ENCODE assay signal across 8 mouse cellular contexts in the genomic region with DNA sequence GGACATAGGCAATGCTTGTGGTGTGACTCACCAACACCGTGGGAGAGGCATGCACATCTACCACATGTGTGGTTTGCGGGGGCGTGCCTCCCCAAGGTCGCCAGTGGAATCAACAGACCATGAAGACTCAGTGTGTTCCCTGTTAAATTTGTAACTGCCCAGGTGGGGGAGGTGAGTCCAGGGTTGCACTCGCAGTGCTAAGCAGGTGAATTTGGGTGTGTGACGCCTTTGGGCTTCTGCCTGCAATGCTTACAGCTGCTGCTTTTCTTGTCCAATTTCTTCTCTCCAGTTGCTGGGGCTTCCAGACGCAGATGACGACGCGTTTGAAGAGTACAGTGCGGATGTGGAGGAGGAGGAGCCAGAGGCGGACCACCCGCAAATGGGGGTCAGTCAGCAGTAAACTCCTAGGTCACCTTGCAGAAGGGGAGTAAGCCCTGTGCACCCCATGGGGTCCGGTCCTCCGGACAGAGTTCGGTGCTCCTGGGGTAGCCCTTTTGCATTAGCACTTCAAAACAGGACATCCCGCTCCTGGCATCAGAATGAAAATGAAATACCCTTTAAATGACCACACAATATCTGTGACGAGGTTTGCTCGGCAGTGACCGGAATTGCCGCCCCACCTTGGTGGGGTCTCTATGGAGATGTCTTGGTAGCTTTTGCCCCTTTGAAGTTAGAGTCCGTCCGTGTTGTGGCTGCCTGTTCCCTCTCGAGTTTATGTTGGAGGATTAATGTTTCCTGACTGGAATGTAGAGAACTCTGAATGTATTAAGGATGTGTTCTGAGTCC. TPM values are rescaled to one million over a fixed set of nuclear protein-coding genes. Genes with fewer than 3 reads are reported as not detected.
DNase-seq lines count a peak whose midpoint lies in the region; ATAC-seq and TF ChIP-seq lines count a peak whose summit lies in the region.

No protein-coding gene starts in this region.

- H3K9me3 ChIP-seq in heart, postnatal 0 days (replicated peaks; ENCODE audit: control insufficient read depth, low read length), result no peaks in the 10 kb centered on the region
- H3K9me3 ChIP-seq in midbrain, embryonic 16.5 days (replicated peaks; ENCODE audit: control insufficient read depth, low read length, poor library complexity, severe bottlenecking), result no peaks in the 10 kb centered on the region

- peak; percentile 58 for ATAC-seq in common myeloid progenitor, adult 5-6 weeks (replicated peaks; ENCODE audit: low read depth, poor library complexity, severe bottlenecking)
- ATAC-seq in heart, postnatal 0 days (ENCODE audit: insufficient read depth, low read depth), result peak; percentile 17; the same call in 1 of the 2 replicates
- ATAC-seq in midbrain, embryonic 16.5 days, result peak; percentile 46

- H3K27me3 ChIP-seq in heart, postnatal 0 days (ENCODE audit: control insufficient read depth, insufficient read depth, low read length), result peaks cover under 1% of the 10 kb centered on the region; the same call in 1 of the 2 replicates
- no peaks in the 10 kb centered on the region for H3K27me3 ChIP-seq in midbrain, embryonic 16.5 days (ENCODE audit: control insufficient read depth, insufficient read depth, low read depth, low read length)

- peaks cover 6% of the 10 kb centered on the region; the same call in 1 of the 2 replicates for H3K4me1 ChIP-seq in heart, postnatal 0 days (ENCODE audit: control insufficient read depth, insufficient read depth)
- H3K4me1 ChIP-seq in midbrain, embryonic 16.5 days (ENCODE audit: control insufficient read depth, insufficient read depth, low read length), result peaks cover 13% of the 10 kb centered on the region

- TF ChIP-seq CTCF in heart, postnatal 0 days (IDR thresholded peaks at IDR 0.05; ENCODE audit: low read depth), result no peak

- peak overlapping the region; percentile 35 for H3K9ac ChIP-seq in heart, postnatal 0 days (replicated peaks; ENCODE audit: low read depth, low read length)
- peak overlapping the region; percentile 54 for H3K9ac ChIP-seq in midbrain, embryonic 16.5 days (ENCODE audit: low read depth, low read length)

- DNase-seq in right cerebral cortex, adult 2 months (ENCODE audit: low spot score in 2 of 2), result peak; percentile 43 to 53
- DNase-seq in right cerebral cortex, postnatal 4 days, result no peak
- no peak for DNase-seq in heart, postnatal 0 days (ENCODE audit: low spot score)
- peak; percentile 57 to 71 for DNase-seq in kidney, postnatal 4 days
- no peak for DNase-seq in cerebellum, adult 9-10 months
- no peak for DNase-seq in urinary bladder, postnatal 10 days (ENCODE audit: low spot score)

- 6% methylated on average over 24 of the region's 24 CpGs for WGBS in heart, postnatal 0 days
- 8% methylated on average over 24 of the region's 24 CpGs for WGBS in midbrain, embryonic 16.5 days

- H3K27ac ChIP-seq in heart, postnatal 0 days (ENCODE audit: low read depth), result no peak overlapping the region
- H3K27ac ChIP-seq in midbrain, embryonic 16.5 days (ENCODE audit: low read length), result no peak overlapping the region; the same call in 1 of the 2 replicates

- TF ChIP-seq EP300 in heart, postnatal 0 days (IDR thresholded peaks at IDR 0.05; ENCODE audit: low read depth), result no peak

- H3K4me2 ChIP-seq in heart, postnatal 0 days (ENCODE audit: low read depth, low read length), result peak overlapping the region; percentile 88
- peak overlapping the region; percentile 80 for H3K4me2 ChIP-seq in midbrain, embryonic 16.5 days (ENCODE audit: low read length)

- peak overlapping the region; percentile 46 for H3K4me3 ChIP-seq in heart, postnatal 0 days (ENCODE audit: low read depth, low read length)
- H3K4me3 ChIP-seq in midbrain, embryonic 16.5 days (ENCODE audit: low read depth, low read length), result peak overlapping the region; percentile 37

- H3K36me3 ChIP-seq in heart, postnatal 0 days (replicated peaks; ENCODE audit: control insufficient read depth, insufficient read depth, low read length), result no peaks in the 10 kb centered on the region
- peaks cover 5% of the 10 kb centered on the region for H3K36me3 ChIP-seq in midbrain, embryonic 16.5 days (ENCODE audit: control insufficient read depth, insufficient read depth, low read length)

RNA-seq across cellular contexts. Expression of gene Mturn, which starts 17.5 kb away (rescaled TPM):
- total RNA-seq in common myeloid progenitor, adult 5-6 weeks (2017), result 0.39 and 1.8 TPM in 2 replicates
- total RNA-seq in heart, postnatal 0 days (2014; rRNA removed; ENCODE audit: low replicate concordance), result 5.6 and 15.0 TPM in 2 replicates
- polyA plus RNA-seq in heart, postnatal 0 days (2015; fragmentation: Nextera tagmentation; extraction: Ambion mirVana), result 3.2 and 4.2 TPM in 2 replicates
- polyA plus RNA-seq in midbrain, embryonic 16.5 days (2015; fragmentation: Nextera tagmentation; extraction: Ambion mirVana), result 123 and 128 TPM in 2 replicates

Comparison
In these comparisons a context has a peak if more than half of its experiments do, and no peak if none do; other contexts are left out.
1. DNase-seq: peak in right cerebral cortex, adult 2 months (2 of 2) and kidney, postnatal 4 days (2 of 2); none in right cerebral cortex, postnatal 4 days (single experiment), heart, postnatal 0 days (single experiment), cerebellum, adult 9-10 months (single experiment) and urinary bladder, postnatal 10 days (single experiment).
2. Peak in every context shown above with its lines, with median percentiles within 50 percentile points of each other: ATAC-seq.